Mouse (Mus musculus): ENCODE data around the gene Rhbdd1.

GRCm38 (mm10) chr1:82407786-82408185, 91.5 kb downstream of the Rhbdd1 start:
- no peak for TF ChIP-seq CTCF (IDR thresholded peaks at IDR 0.05)
- TF ChIP-seq POLR2A (IDR thresholded peaks at IDR 0.05; ENCODE audit: insufficient read depth, low read depth, low read length): no peak
- TF ChIP-seq EP300 (IDR thresholded peaks at IDR 0.05; ENCODE audit: insufficient read depth, low read depth, low read length): no peak

Measured in heart, adult 2 months (tissue).